Mouse (Mus musculus): Measurements from ENCODE around the gene Dtnb.

- TF ChIP-seq CTCF (conservative IDR thresholded peaks at IDR 0.05; ENCODE audit: low read length) (no peak), NANOG (IDR thresholded peaks at IDR 0.05; ENCODE audit: borderline replicate concordance, low read length) (no peak), POU5F1 (IDR thresholded peaks at IDR 0.05; ENCODE audit: borderline replicate concordance, low read length) (no peak)
Measured at GRCm38 (mm10) chr12:3574670-3575069, 2.5 kb downstream of the Dtnb start.
